Mouse (Mus musculus): ENCODE data around the gene Pxn. TPM values are rescaled to one million over a fixed set of nuclear protein-coding genes. Genes with fewer than 3 reads are reported as not detected.

The Pxn gene
- polyA plus RNA-seq, 1 experiment = 136 TPM

- H3K27ac ChIP-seq (ENCODE audit: insufficient read depth, low read depth, low read length) = no peak overlapping the region
- H3K27me3 ChIP-seq (ENCODE audit: control insufficient read depth, insufficient read depth, low read length) = no peaks in the 10 kb centered on the region
- WGBS = 70% methylated on average over 5 of the region's 5 CpGs
- peaks cover 39% of the 10 kb centered on the region for H3K4me1 ChIP-seq (ENCODE audit: control insufficient read depth, insufficient read depth, insufficient read length, low read length)
- TF ChIP-seq POLR2A (IDR thresholded peaks at IDR 0.05; ENCODE audit: low read depth, low read length) (no peak), CTCF (IDR thresholded peaks at IDR 0.05; ENCODE audit: extremely low read depth, insufficient read length, insufficient replicate concordance, low read depth, low read length) (no peak)
- H3K4me3 ChIP-seq (ENCODE audit: low read depth, low read length) = no peak overlapping the region
- H3K36me3 ChIP-seq (ENCODE audit: control insufficient read depth, insufficient read depth, low read length) = no peaks in the 10 kb centered on the region
These were observed 21.7 kb downstream of the Pxn start for GRCm38 (mm10) chr5:115528128-115528527.

- TF ChIP-seq CTCF (IDR thresholded peaks at IDR 0.05; ENCODE audit: extremely low read depth, insufficient read length, insufficient replicate concordance, low read depth, low read length) (no peak), POLR2A (IDR thresholded peaks at IDR 0.05; ENCODE audit: low read depth, low read length) (no peak)
- H3K36me3 ChIP-seq (ENCODE audit: control insufficient read depth, insufficient read depth, low read length) = no peaks in the 10 kb centered on the region
- no peaks in the 10 kb centered on the region for H3K27me3 ChIP-seq (ENCODE audit: control insufficient read depth, insufficient read depth, low read length)
- WGBS = 66% methylated on average over 8 of the region's 8 CpGs
- no peak overlapping the region for H3K4me3 ChIP-seq (ENCODE audit: low read depth, low read length)
- peak overlapping the region; percentile 70 for H3K27ac ChIP-seq (ENCODE audit: insufficient read depth, low read depth, low read length)
- peaks cover 39% of the 10 kb centered on the region for H3K4me1 ChIP-seq (ENCODE audit: control insufficient read depth, insufficient read depth, insufficient read length, low read length)
These were observed 22.9 kb downstream of the Pxn start for GRCm38 (mm10) chr5:115529364-115529741.

- no peak for TF ChIP-seq CTCF (IDR thresholded peaks at IDR 0.05; ENCODE audit: extremely low read depth, insufficient read length, insufficient replicate concordance, low read depth, low read length)
- no peak for TF ChIP-seq POLR2A (IDR thresholded peaks at IDR 0.05; ENCODE audit: low read depth, low read length)
- 79% methylated on average over 7 of the region's 7 CpGs for WGBS
- Histone ChIP-seq H3K36me3 (ENCODE audit: control insufficient read depth, insufficient read depth, low read length) (no peaks in the 10 kb centered on the region), H3K27ac (ENCODE audit: insufficient read depth, low read depth, low read length) (peak overlapping the region; percentile 70), H3K4me1 (ENCODE audit: control insufficient read depth, insufficient read depth, insufficient read length, low read length) (peaks cover 43% of the 10 kb centered on the region), H3K4me3 (ENCODE audit: low read depth, low read length) (no peak overlapping the region), H3K27me3 (ENCODE audit: control insufficient read depth, insufficient read depth, low read length) (no peaks in the 10 kb centered on the region)
These were observed 23.4 kb downstream of the Pxn start for GRCm38 (mm10) chr5:115529742-115530446.

GRCm38 (mm10) chr5:115530447-115530809, 24.0 kb downstream of the Pxn start:
- TF ChIP-seq POLR2A (IDR thresholded peaks at IDR 0.05; ENCODE audit: low read depth, low read length) (no peak), CTCF (IDR thresholded peaks at IDR 0.05; ENCODE audit: extremely low read depth, insufficient read length, insufficient replicate concordance, low read depth, low read length) (no peak)
- Histone ChIP-seq H3K36me3 (ENCODE audit: control insufficient read depth, insufficient read depth, low read length) (no peaks in the 10 kb centered on the region), H3K4me3 (ENCODE audit: low read depth, low read length) (no peak overlapping the region), H3K27me3 (ENCODE audit: control insufficient read depth, insufficient read depth, low read length) (no peaks in the 10 kb centered on the region), H3K4me1 (ENCODE audit: control insufficient read depth, insufficient read depth, insufficient read length, low read length) (peaks cover 48% of the 10 kb centered on the region), H3K27ac (ENCODE audit: insufficient read depth, low read depth, low read length) (peak overlapping the region; percentile 70)
- 64% methylated on average over 8 of the region's 8 CpGs for WGBS

GRCm38 (mm10) chr5:115531671-115532270, 25.3 kb downstream of the Pxn start:
- Histone ChIP-seq H3K4me1 (ENCODE audit: control insufficient read depth, insufficient read depth, insufficient read length, low read length) (peaks cover 54% of the 10 kb centered on the region), H3K36me3 (ENCODE audit: control insufficient read depth, insufficient read depth, low read length) (no peaks in the 10 kb centered on the region), H3K4me3 (ENCODE audit: low read depth, low read length) (peak overlapping the region; percentile 34), H3K27me3 (ENCODE audit: control insufficient read depth, insufficient read depth, low read length) (no peaks in the 10 kb centered on the region), H3K27ac (ENCODE audit: insufficient read depth, low read depth, low read length) (peak overlapping the region; percentile 73)
- TF ChIP-seq POLR2A (IDR thresholded peaks at IDR 0.05; ENCODE audit: low read depth, low read length) = no peak
- no peak for TF ChIP-seq CTCF (IDR thresholded peaks at IDR 0.05; ENCODE audit: extremely low read depth, insufficient read length, insufficient replicate concordance, low read depth, low read length)
- WGBS = 15% methylated on average over 18 of the region's 18 CpGs

GRCm38 (mm10) chr5:115534290-115534731, 27.8 kb downstream of the Pxn start:
- Histone ChIP-seq H3K27ac (ENCODE audit: insufficient read depth, low read depth, low read length) (peak overlapping the region; percentile 32), H3K27me3 (ENCODE audit: control insufficient read depth, insufficient read depth, low read length) (no peaks in the 10 kb centered on the region), H3K4me1 (ENCODE audit: control insufficient read depth, insufficient read depth, insufficient read length, low read length) (peaks cover 60% of the 10 kb centered on the region), H3K36me3 (ENCODE audit: control insufficient read depth, insufficient read depth, low read length) (no peaks in the 10 kb centered on the region), H3K4me3 (ENCODE audit: low read depth, low read length) (peak overlapping the region; percentile 1; the same call in 1 of the 2 replicates)
- TF ChIP-seq POLR2A (IDR thresholded peaks at IDR 0.05; ENCODE audit: low read depth, low read length) (no peak), CTCF (IDR thresholded peaks at IDR 0.05; ENCODE audit: extremely low read depth, insufficient read length, insufficient replicate concordance, low read depth, low read length) (no peak)
- 24% methylated on average over 16 of the region's 16 CpGs for WGBS

GRCm38 (mm10) chr5:115534856-115535255, 28.4 kb downstream of the Pxn start:
- peaks cover 56% of the 10 kb centered on the region for H3K4me1 ChIP-seq (ENCODE audit: control insufficient read depth, insufficient read depth, insufficient read length, low read length)
- H3K27me3 ChIP-seq (ENCODE audit: control insufficient read depth, insufficient read depth, low read length) = no peaks in the 10 kb centered on the region
- peak overlapping the region; percentile 1; the same call in 1 of the 2 replicates for H3K4me3 ChIP-seq (ENCODE audit: low read depth, low read length)
- WGBS = 14% methylated on average over 8 of the region's 8 CpGs
- no peak for TF ChIP-seq POLR2A (IDR thresholded peaks at IDR 0.05; ENCODE audit: low read depth, low read length)
- no peak for TF ChIP-seq CTCF (IDR thresholded peaks at IDR 0.05; ENCODE audit: extremely low read depth, insufficient read length, insufficient replicate concordance, low read depth, low read length)
- H3K36me3 ChIP-seq (ENCODE audit: control insufficient read depth, insufficient read depth, low read length) = no peaks in the 10 kb centered on the region
- H3K27ac ChIP-seq (ENCODE audit: insufficient read depth, low read depth, low read length) = peak overlapping the region; percentile 32
